Mouse (Mus musculus) midbrain, embryonic 16.5 days (tissue): ENCODE data around the gene 1700016D06Rik. TPM values are rescaled to one million over a fixed set of nuclear protein-coding genes. Genes with fewer than 3 reads are reported as not detected.

Source experiments
- ATAC-seq: fragments of 200-750 bp; cut with Nextera tagmentation; 2 replicates; pipeline ENCODE4 v1.8.0; 2017; ENCODE audit warnings: moderate TSS enrichment
- H3K27ac ChIP-seq: fragments of 300-500 bp; sonication (generic); 2 replicates; pipeline ENCODE4 v1.5.1; 2014; ENCODE audit warnings: mild to moderate bottlenecking, low read length, mixed read lengths
- H3K27me3 ChIP-seq: fragments of 300-500 bp; sonication (generic); 2 replicates; pipeline ENCODE4 v1.6.1; 2014; ENCODE audit warnings: low read depth, low read length, mixed read lengths; ENCODE audit not compliant: control insufficient read depth, insufficient read depth
- H3K36me3 ChIP-seq: fragments of 300-500 bp; sonication (generic); 2 replicates; pipeline ENCODE4 v1.6.1; 2014; ENCODE audit warnings: mild to moderate bottlenecking, low read length, moderate library complexity, mixed read lengths; ENCODE audit not compliant: control insufficient read depth, insufficient read depth
- H3K4me1 ChIP-seq: fragments of 300-500 bp; sonication (generic); 2 replicates; pipeline ENCODE4 v1.6.1; 2014; ENCODE audit warnings: mild to moderate bottlenecking, low read length, mixed read lengths; ENCODE audit not compliant: control insufficient read depth, insufficient read depth
- H3K4me2 ChIP-seq: fragments of 300-500 bp; sonication (generic); 2 replicates; pipeline ENCODE4 v1.6.1; 2014; ENCODE audit warnings: mild to moderate bottlenecking, low read length, mixed read lengths
- H3K4me3 ChIP-seq: fragments of 300-500 bp; sonication (generic); 2 replicates; pipeline ENCODE4 v1.5.1; 2014; ENCODE audit warnings: low read depth, mild to moderate bottlenecking, low read length, moderate library complexity, mixed read lengths
- H3K9ac ChIP-seq: fragments of 300-500 bp; sonication (generic); 2 replicates; pipeline ENCODE4 v1.6.1; 2014; ENCODE audit warnings: low read depth, low read length, mixed read lengths
- H3K9me3 ChIP-seq: fragments of 300-500 bp; sonication (generic); replicated peaks from 2 replicates; pipeline ENCODE4 v1.6.1; 2014; ENCODE audit warnings: mild to moderate bottlenecking, low read length, mixed read lengths; ENCODE audit not compliant: control insufficient read depth, poor library complexity, severe bottlenecking
- WGBS: fragments of 180-500 bp; shearing (Covaris S2); extraction: QIAGEN DNeasy Blood & Tissue Kit; methylation state at CpG from one replicate; pipeline ENCODE4 v1.1.7; 2014; 5-methylcytosine and 5-hydroxymethylcytosine counted together
- polyA plus RNA-seq: library from polyadenylated mRNA; unstranded; fragments of >200 nt; fragmentation: Nextera tagmentation; extraction: Ambion mirVana; gene quantifications from 2 replicates; pipeline ENCODE4 v1.2.1, GENCODE M21; 2015

1700016D06Rik gene
- polyA plus RNA-seq, 1 experiment from 2014 or later: not detected

DNA sequence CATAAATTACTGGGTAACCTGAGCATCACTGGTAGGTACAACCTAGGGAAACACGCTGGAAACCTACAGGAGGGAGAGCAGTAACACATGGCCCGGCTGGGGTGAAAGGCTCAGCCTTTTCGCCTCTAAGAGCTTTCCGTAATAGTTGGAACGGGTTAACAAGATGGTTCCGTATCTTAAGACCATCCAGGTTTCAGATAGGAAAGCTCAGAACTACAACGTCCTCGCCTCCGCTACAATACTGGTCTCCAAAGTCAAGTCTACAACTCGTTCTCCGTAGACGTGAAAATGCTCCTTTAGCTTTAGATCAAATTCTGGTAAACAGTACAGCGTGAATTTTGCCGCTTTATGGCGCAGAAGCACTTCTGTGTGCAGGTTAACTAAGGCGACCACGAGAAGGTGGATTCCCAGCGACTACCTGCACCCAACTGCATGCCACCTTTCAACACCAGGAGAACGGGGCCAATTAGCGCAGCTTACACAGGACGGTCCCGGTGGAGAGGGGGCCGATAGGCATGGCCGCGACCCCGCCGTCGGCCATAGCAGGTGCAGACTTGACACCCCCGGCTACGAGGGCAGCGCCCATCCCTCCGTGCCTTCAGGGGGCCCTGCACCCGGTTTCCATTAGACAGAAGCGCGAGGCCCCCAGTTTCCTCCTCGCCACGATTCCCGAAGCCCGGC lies 66.4 kb downstream of the 1700016D06Rik start:
- H3K9me3 ChIP-seq: no peaks in the 10 kb centered on the region
- peak; percentile 21 for ATAC-seq
- under 1% methylated on average over 39 of the region's 39 CpGs for WGBS

DNA sequence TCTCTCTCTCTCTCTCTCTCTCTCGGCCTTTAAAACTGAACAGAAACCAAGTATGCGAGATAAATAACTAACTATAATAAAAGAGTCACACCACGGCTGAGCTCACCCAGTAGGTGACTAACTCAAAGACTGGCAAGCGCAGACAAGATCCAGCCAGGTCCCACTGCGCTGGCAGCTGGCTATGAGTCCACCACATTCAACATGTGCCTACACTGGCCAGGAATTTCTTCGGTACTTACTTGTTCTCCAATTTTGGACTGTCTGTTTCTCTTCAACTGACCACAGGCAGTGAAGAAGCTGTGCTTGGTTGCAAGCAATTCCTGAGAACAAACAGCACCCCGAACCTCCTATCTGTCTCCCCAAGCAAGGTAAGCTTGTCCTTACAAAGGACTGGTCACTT lies 67.4 kb downstream of the 1700016D06Rik start:
- H3K9me3 ChIP-seq: no peaks in the 10 kb centered on the region
- H3K9ac ChIP-seq: 0 out of 2 replicates have a peak overlapping the region, but pooled peaks have one; percentile 95
- no peaks in the 10 kb centered on the region for H3K27me3 ChIP-seq
- 63% methylated on average over 7 of the region's 7 CpGs for WGBS
- H3K27ac ChIP-seq: no peak overlapping the region
- no peak for ATAC-seq
- peaks cover 19% of the 10 kb centered on the region for H3K4me1 ChIP-seq
- H3K4me3 ChIP-seq: peak overlapping the region; percentile 85
- H3K4me2 ChIP-seq: peak overlapping the region; percentile 90
- peaks cover 9% of the 10 kb centered on the region for H3K36me3 ChIP-seq

More for the DNA sequence above, 66.4 kb downstream of the 1700016D06Rik start:
- Histone ChIP-seq H3K9ac (peak overlapping the region; percentile 95), H3K4me3 (peak overlapping the region; percentile 85), H3K4me2 (peak overlapping the region; percentile 90), H3K27me3 (no peaks in the 10 kb centered on the region), H3K36me3 (peaks cover 9% of the 10 kb centered on the region), H3K4me1 (peaks cover 19% of the 10 kb centered on the region), H3K27ac (peak overlapping the region; percentile 98)

DNA sequence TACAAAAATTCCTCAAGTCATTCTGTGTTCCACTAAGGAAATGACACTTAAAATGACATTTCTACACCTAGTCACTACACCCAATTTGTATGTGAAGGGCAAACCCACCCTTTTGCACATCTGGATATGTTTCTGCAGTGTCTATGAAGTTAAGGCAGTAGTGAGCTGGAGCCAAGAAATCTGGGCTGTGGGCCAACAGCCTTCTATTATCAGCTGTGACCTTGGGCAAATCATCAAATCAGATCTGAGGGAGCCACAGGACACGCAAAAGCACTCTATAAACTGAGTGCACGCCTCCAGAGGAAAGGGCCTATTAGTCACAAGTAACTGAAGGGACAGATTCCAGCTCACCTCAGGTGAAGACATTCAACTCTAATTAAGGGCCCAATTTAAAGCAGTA lies 68.5 kb downstream of the 1700016D06Rik start:
- H3K9me3 ChIP-seq: no peaks in the 10 kb centered on the region
- H3K27ac ChIP-seq: no peak overlapping the region
- H3K9ac ChIP-seq: no peak overlapping the region
- H3K27me3 ChIP-seq: no peaks in the 10 kb centered on the region
- no peak overlapping the region for H3K4me3 ChIP-seq
- H3K4me2 ChIP-seq: no peak overlapping the region
- WGBS: 31% methylated on average over 2 of the region's 2 CpGs
- peaks cover 12% of the 10 kb centered on the region for H3K36me3 ChIP-seq
- H3K4me1 ChIP-seq: peaks cover 19% of the 10 kb centered on the region
- no peak for ATAC-seq

DNA sequence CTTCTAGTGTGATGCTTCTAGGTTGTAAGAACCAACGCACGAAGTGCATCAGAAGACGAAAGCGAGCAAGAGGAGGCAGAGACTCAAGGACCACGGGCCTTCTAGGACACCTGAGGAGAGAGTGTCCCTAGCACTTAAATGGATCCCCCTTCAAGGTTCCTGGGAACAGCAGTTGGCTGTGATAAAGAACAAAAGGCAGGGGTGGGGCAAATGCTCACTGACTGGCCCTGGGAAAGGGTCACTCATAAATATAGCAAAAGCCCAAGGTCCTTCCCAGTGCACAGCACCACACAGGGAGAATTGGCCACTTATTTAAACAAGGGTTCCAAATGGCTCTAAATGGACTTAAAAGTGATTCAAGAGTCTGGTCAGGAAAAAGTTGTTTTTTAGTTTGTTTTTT lies 71.7 kb downstream of the 1700016D06Rik start:
- Histone ChIP-seq H3K4me1 (peaks cover 17% of the 10 kb centered on the region), H3K4me3 (no peak overlapping the region), H3K27ac (no peak overlapping the region), H3K9ac (no peak overlapping the region), H3K36me3 (peaks cover 14% of the 10 kb centered on the region), H3K9me3 (no peaks in the 10 kb centered on the region), H3K4me2 (no peak overlapping the region), H3K27me3 (no peaks in the 10 kb centered on the region)
- WGBS: 82% methylated on average over 5 of the region's 5 CpGs
- no peak for ATAC-seq

DNA sequence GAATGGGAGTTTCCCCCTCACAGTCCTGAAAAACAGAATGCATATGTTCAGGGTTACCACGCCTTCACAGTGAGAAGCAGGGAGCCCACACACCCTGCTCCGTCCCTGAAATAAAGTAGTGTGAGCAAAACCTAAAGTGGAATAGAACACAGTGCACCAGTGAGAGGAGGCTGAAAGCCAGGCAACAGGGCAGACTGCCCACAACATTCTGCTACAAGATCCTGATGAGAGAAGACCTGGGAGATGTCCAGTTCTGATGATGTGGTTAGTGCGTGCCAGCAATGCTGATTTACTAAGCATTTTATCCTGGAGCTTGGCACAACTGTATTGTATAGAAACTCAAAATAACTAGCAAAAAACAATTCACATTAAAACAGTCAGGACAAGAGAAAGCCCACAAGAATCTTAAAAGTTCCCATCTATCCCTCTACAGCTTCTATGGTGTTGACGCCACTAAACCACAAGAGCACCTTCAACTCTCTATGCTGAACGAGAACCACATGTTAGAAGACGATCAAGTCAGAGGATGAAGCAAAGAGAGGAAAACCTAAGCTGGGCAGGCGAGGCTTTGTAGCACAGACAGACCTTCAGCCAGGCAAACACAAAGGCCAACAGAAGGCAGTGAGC lies 72.2 kb downstream of the 1700016D06Rik start:
- no peak overlapping the region for H3K27ac ChIP-seq
- H3K9ac ChIP-seq: no peak overlapping the region
- no peak overlapping the region for H3K4me3 ChIP-seq
- peaks cover 12% of the 10 kb centered on the region for H3K4me1 ChIP-seq
- no peaks in the 10 kb centered on the region for H3K9me3 ChIP-seq
- 86% methylated on average over 7 of the region's 7 CpGs for WGBS
- no peak overlapping the region for H3K4me2 ChIP-seq
- no peak for ATAC-seq
- H3K36me3 ChIP-seq: peaks cover 14% of the 10 kb centered on the region
- H3K27me3 ChIP-seq: no peaks in the 10 kb centered on the region

DNA sequence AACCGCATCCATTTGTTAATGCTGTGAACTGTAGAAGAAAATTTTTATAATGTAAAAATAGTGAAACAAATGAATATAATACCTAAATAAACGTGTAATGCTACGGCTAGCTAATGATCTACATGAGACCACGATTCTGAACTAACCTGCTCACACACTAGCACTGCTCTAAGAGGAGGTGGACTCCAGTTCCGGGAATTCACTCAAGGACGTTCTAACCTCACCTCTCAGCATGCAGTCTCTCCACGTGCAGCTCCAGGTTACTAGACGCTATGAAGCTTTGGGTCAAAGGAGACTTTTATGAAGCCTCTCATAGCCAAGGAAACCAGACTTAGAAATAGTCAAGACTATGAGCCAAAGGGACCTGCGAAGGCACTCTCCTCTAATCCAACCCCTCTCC lies 73.1 kb downstream of the 1700016D06Rik start:
- H3K4me1 ChIP-seq: peaks cover 4% of the 10 kb centered on the region
- H3K4me2 ChIP-seq: no peak overlapping the region
- no peak overlapping the region for H3K9ac ChIP-seq
- 82% methylated on average over 9 of the region's 9 CpGs for whole genome bisulfite sequencing
- no peak overlapping the region for H3K4me3 ChIP-seq
- ATAC-seq: no peak
- H3K9me3 ChIP-seq: no peaks in the 10 kb centered on the region
- no peak overlapping the region for H3K27ac ChIP-seq
- H3K36me3 ChIP-seq: peaks cover 14% of the 10 kb centered on the region
- H3K27me3 ChIP-seq: no peaks in the 10 kb centered on the region

DNA sequence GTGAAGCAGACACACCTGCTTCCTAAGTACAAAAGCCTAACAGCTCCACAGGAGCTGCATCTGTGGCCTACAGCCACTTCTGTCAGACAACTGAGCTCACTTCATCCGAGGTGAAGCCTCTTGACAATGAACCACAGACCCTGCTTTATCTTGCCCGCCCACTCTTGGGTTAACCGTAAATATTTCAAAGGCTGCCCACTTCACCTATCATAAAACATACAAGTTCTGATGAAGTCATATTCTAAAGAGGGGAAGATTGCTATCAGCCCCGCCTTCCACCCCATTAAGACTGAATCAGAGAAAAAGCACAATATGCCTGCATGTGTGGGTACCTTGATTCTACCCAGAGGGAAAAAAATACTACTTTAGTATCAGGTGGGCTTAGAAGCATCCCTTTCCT lies 75.8 kb downstream of the 1700016D06Rik start:
- Histone ChIP-seq H3K27me3 (no peaks in the 10 kb centered on the region), H3K4me3 (no peak overlapping the region), H3K4me1 (no peaks in the 10 kb centered on the region), H3K9me3 (no peaks in the 10 kb centered on the region), H3K4me2 (no peak overlapping the region), H3K27ac (no peak overlapping the region), H3K36me3 (peaks cover 12% of the 10 kb centered on the region), H3K9ac (no peak overlapping the region)
- WGBS: 91% methylated on average over 4 of the region's 4 CpGs
- ATAC-seq: no peak

DNA sequence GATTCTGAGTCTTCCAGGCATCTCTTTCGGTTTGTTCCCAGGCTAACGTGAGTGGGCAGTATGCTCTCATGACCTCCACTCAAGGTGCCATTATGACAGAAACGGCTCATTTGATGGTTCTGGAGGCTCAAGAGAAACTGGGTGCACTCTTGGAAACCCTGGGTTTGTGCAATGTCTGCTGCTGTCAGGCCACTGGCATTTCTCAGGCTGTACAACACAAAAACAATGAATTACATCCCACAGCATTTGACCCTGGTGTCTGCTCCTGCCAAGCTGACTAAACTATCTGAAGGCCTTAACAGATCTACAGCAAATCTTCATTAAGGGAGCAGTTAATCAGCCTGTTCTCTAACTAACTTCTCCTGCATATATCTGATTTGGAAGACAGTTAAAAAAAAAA lies 81.8 kb downstream of the 1700016D06Rik start:
- H3K4me1 ChIP-seq: no peaks in the 10 kb centered on the region
- 92% methylated on average over 3 of the region's 3 CpGs for WGBS
- H3K36me3 ChIP-seq: peaks cover 39% of the 10 kb centered on the region

DNA sequence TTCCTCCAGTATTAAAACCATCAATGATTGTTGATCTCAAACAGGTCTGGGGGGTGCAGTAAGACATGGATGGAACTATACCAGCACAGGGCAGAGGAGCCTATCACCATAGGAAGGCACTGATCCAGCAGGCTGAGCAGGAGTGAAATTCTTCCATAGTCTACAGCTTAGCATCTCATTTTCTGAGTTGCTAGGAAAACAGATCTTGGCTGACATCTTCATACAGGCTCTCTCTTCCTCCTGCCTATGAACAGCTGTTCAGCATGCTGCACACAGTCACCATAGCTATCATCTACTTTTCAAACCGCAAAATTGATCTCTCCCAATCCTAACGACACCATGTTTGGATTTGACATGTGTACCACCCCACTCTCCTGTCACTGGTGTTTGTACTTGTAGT lies 82.8 kb downstream of the 1700016D06Rik start:
- H3K36me3 ChIP-seq: peaks cover 41% of the 10 kb centered on the region
- H3K9ac ChIP-seq: no peak overlapping the region
- H3K4me2 ChIP-seq: no peak overlapping the region
- H3K27ac ChIP-seq: no peak overlapping the region
- H3K27me3 ChIP-seq: no peaks in the 10 kb centered on the region
- WGBS: 87% methylated on average over 2 of the region's 2 CpGs
- H3K4me3 ChIP-seq: no peak overlapping the region
- no peak for ATAC-seq
- H3K9me3 ChIP-seq: no peaks in the 10 kb centered on the region
- H3K4me1 ChIP-seq: no peaks in the 10 kb centered on the region

More for the DNA sequence above, 81.8 kb downstream of the 1700016D06Rik start:
- Histone ChIP-seq H3K27me3 (no peaks in the 10 kb centered on the region), H3K9me3 (no peaks in the 10 kb centered on the region), H3K9ac (no peak overlapping the region), H3K4me3 (no peak overlapping the region), H3K27ac (no peak overlapping the region), H3K4me2 (no peak overlapping the region)
- ATAC-seq: no peak
